Mouse (Mus musculus) intestine, embryonic 15.5 days (tissue): Measurements from ENCODE around the gene Chrm3. TPM values are rescaled to one million over a fixed set of nuclear protein-coding genes. Genes with fewer than 3 reads are reported as not detected.

Source experiments
- ATAC-seq: fragments of 200-750 bp; cut with Nextera tagmentation; 2 replicates; pipeline ENCODE4 v1.8.0; 2017; ENCODE audit warnings: moderate TSS enrichment, moderate library complexity
- H3K27ac ChIP-seq: fragments of 300-500 bp; sonication (generic); 2 replicates; pipeline ENCODE4 v1.5.1; 2015; ENCODE audit warnings: mild to moderate bottlenecking, inconsistent platforms
- H3K27me3 ChIP-seq: fragments of 300-500 bp; sonication (generic); replicated peaks from 2 replicates; pipeline ENCODE4 v1.6.1; 2015; ENCODE audit warnings: inconsistent platforms
- H3K36me3 ChIP-seq: fragments of 300-500 bp; sonication (generic); 2 replicates; pipeline ENCODE4 v1.6.1; 2015; ENCODE audit warnings: inconsistent platforms
- H3K4me1 ChIP-seq: fragments of 300-500 bp; sonication (generic); replicated peaks from 2 replicates; pipeline ENCODE4 v1.6.1; 2015; ENCODE audit warnings: inconsistent platforms
- H3K4me2 ChIP-seq: fragments of 300-500 bp; sonication (generic); replicated peaks from 2 replicates; pipeline ENCODE4 v1.6.1; 2015; ENCODE audit warnings: mild to moderate bottlenecking, inconsistent platforms
- H3K4me3 ChIP-seq: fragments of 300-500 bp; sonication (generic); replicated peaks from 2 replicates; pipeline ENCODE4 v1.5.1; 2015; ENCODE audit warnings: inconsistent platforms
- H3K9ac ChIP-seq: fragments of 300-500 bp; sonication (generic); 2 replicates; pipeline ENCODE4 v1.6.1; 2015; ENCODE audit warnings: inconsistent platforms
- H3K9me3 ChIP-seq: fragments of 300-500 bp; sonication (generic); 2 replicates; pipeline ENCODE4 v1.6.1; 2016; ENCODE audit warnings: inconsistent platforms
- WGBS: fragments of 180-500 bp; shearing (Covaris S2); methylation state at CpG from one replicate; pipeline ENCODE4 v1.1.7; 2015; 5-methylcytosine and 5-hydroxymethylcytosine counted together
- polyA plus RNA-seq: library from polyadenylated mRNA; unstranded; fragments of >200 nt; fragmentation: Nextera tagmentation; extraction: Ambion mirVana; gene quantifications from 2 replicates; pipeline ENCODE4 v1.2.1, GENCODE M21; 2015

Gene Chrm3
- polyA plus RNA-seq, 1 experiment from 2014 or later, result 1.4 TPM

GRCm38 (mm10) chr13:10220403-10220802 is 140.2 kb downstream of the Chrm3 start:
- H3K4me1 ChIP-seq, result no peaks in the 10 kb centered on the region
- no peaks in the 10 kb centered on the region for H3K36me3 ChIP-seq
- no peak for ATAC-seq
- 77% methylated on average over 4 of the region's 4 CpGs for WGBS
- no peaks in the 10 kb centered on the region for H3K9me3 ChIP-seq
- H3K4me2 ChIP-seq, result no peak overlapping the region
- H3K4me3 ChIP-seq, result no peak overlapping the region
- H3K27ac ChIP-seq, result no peak overlapping the region
- H3K9ac ChIP-seq, result no peak overlapping the region
- H3K27me3 ChIP-seq, result no peaks in the 10 kb centered on the region

DNA sequence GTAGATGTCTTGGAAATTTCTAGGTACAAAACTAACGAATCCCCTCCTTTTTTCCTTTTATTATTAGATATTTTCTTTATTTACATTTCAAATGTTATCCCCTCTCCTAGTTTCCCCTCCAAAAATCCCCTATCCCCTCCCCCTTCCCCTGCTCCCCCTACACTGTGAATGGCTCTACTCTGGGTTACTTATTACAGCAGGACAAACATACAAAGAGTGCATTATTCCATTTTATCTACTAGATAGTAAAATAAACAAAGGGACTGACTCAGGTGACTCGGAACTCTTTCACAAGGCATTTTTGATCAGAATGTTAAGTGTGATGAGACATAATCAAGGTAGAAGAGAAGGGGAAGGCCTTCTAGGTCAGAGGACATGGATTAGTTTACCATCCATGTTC is 148.5 kb downstream of the Chrm3 start:
- WGBS, result 60% methylated on average over 2 of the region's 2 CpGs
- Histone ChIP-seq H3K4me3 (no peak overlapping the region), H3K36me3 (no peaks in the 10 kb centered on the region), H3K4me2 (no peak overlapping the region), H3K27ac (no peak overlapping the region), H3K4me1 (no peaks in the 10 kb centered on the region), H3K27me3 (no peaks in the 10 kb centered on the region), H3K9me3 (no peaks in the 10 kb centered on the region), H3K9ac (no peak overlapping the region)
- peak; percentile 67; the same call in 1 of the 2 replicates for ATAC-seq

GRCm38 (mm10) chr13:10210522-10211244 is 150.0 kb downstream of the Chrm3 start:
- no peak overlapping the region for H3K27ac ChIP-seq
- no peaks in the 10 kb centered on the region for H3K4me1 ChIP-seq
- 36% methylated on average over 1 of the region's 1 CpGs for WGBS
- H3K27me3 ChIP-seq, result no peaks in the 10 kb centered on the region
- H3K9me3 ChIP-seq, result no peaks in the 10 kb centered on the region
- no peaks in the 10 kb centered on the region for H3K36me3 ChIP-seq
- no peak overlapping the region for H3K9ac ChIP-seq
- H3K4me2 ChIP-seq, result no peak overlapping the region
- H3K4me3 ChIP-seq, result no peak overlapping the region
- ATAC-seq, result no peak

GRCm38 (mm10) chr13:10199206-10199956 is 161.3 kb downstream of the Chrm3 start:
- WGBS, result 68% methylated on average over 6 of the region's 6 CpGs
- H3K27ac ChIP-seq, result no peak overlapping the region
- H3K4me2 ChIP-seq, result no peak overlapping the region
- no peaks in the 10 kb centered on the region for H3K9me3 ChIP-seq
- no peaks in the 10 kb centered on the region for H3K36me3 ChIP-seq
- H3K4me1 ChIP-seq, result no peaks in the 10 kb centered on the region
- H3K9ac ChIP-seq, result no peak overlapping the region
- H3K27me3 ChIP-seq, result no peaks in the 10 kb centered on the region
- no peak for ATAC-seq
- no peak overlapping the region for H3K4me3 ChIP-seq

DNA sequence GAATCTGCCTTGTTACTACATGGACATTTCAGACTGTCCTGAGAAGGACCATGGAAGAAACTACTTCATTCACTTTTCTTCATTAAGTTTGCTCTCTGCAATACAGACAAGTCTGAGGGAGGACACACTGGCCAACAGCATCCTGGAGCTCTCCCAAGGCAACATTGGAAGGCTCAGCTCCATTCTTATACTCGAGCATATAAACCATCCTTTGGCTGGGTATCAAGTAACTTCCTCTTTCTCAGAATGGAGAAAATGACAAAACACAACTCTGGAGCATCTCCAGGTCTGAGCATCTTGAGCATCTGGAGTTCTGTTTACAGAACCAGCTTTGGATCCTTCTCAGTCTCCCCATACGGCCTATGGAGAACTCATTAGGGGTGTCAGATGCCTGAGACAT is 170.8 kb downstream of the Chrm3 start:
- Histone ChIP-seq H3K4me3 (no peak overlapping the region), H3K4me2 (no peak overlapping the region), H3K4me1 (0 out of 2 replicates have a peak, but pooled peaks cover 2% of the 10 kb centered on the region), H3K9me3 (no peaks in the 10 kb centered on the region), H3K27ac (no peak overlapping the region), H3K36me3 (no peaks in the 10 kb centered on the region), H3K9ac (no peak overlapping the region), H3K27me3 (no peaks in the 10 kb centered on the region)
- no peak for ATAC-seq
- 36% methylated on average over 2 of the region's 2 CpGs for WGBS

- Histone ChIP-seq H3K4me3 (no peak overlapping the region), H3K36me3 (no peaks in the 10 kb centered on the region), H3K4me1 (0 out of 2 replicates have a peak, but pooled peaks cover 2% of the 10 kb centered on the region), H3K9ac (no peak overlapping the region), H3K9me3 (no peaks in the 10 kb centered on the region), H3K4me2 (no peak overlapping the region), H3K27me3 (no peaks in the 10 kb centered on the region), H3K27ac (no peak overlapping the region)
- whole genome bisulfite sequencing, result 48% methylated on average over 3 of the region's 3 CpGs
- no peak for ATAC-seq
Measured at GRCm38 (mm10) chr13:10187926-10188325, 172.7 kb downstream of the Chrm3 start.

GRCm38 (mm10) chr13:10183837-10184236 is 176.8 kb downstream of the Chrm3 start:
- Histone ChIP-seq H3K4me3 (no peak overlapping the region), H3K9me3 (no peaks in the 10 kb centered on the region), H3K4me1 (0 out of 2 replicates have a peak, but pooled peaks cover 2% of the 10 kb centered on the region), H3K4me2 (no peak overlapping the region), H3K27ac (no peak overlapping the region), H3K9ac (no peak overlapping the region), H3K27me3 (no peaks in the 10 kb centered on the region), H3K36me3 (no peaks in the 10 kb centered on the region)
- 83% methylated on average over 4 of the region's 4 CpGs for WGBS
- ATAC-seq, result no peak

GRCm38 (mm10) chr13:10182756-10183155 is 177.9 kb downstream of the Chrm3 start:
- no peaks in the 10 kb centered on the region for H3K27me3 ChIP-seq
- no peak overlapping the region for H3K9ac ChIP-seq
- no peaks in the 10 kb centered on the region for H3K9me3 ChIP-seq
- no peak overlapping the region for H3K4me3 ChIP-seq
- WGBS, result 78% methylated on average over 2 of the region's 2 CpGs
- H3K4me2 ChIP-seq, result no peak overlapping the region
- no peak for ATAC-seq
- H3K4me1 ChIP-seq, result 0 out of 2 replicates have a peak, but pooled peaks cover 2% of the 10 kb centered on the region
- no peak overlapping the region for H3K27ac ChIP-seq
- H3K36me3 ChIP-seq, result no peaks in the 10 kb centered on the region

DNA sequence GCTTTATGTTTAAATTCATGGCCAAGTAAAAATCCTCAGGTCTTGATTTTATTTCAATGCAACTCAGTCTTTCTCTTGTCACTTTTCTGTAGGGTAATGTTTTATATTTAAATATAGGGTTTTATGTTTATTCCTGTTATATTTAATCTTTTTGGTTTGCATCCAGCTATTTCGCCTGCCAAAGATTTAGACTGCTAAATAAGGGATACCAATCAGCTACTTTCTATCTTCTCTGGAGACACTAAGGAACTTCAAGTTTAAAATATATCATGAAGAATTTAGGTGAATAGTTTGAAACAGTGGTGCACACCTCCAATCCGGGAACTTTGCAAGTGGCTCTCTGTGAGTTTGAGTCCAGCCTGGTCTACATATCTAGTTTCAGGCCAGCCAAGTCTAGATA is 190.1 kb downstream of the Chrm3 start:
- Histone ChIP-seq H3K36me3 (no peaks in the 10 kb centered on the region), H3K27ac (no peak overlapping the region), H3K9me3 (no peaks in the 10 kb centered on the region), H3K27me3 (no peaks in the 10 kb centered on the region), H3K4me1 (no peaks in the 10 kb centered on the region), H3K4me3 (no peak overlapping the region), H3K9ac (no peak overlapping the region), H3K4me2 (no peak overlapping the region)
- ATAC-seq, result no peak
- whole genome bisulfite sequencing, result 85% methylated on average over 2 of the region's 2 CpGs

- Histone ChIP-seq H3K9me3 (no peaks in the 10 kb centered on the region), H3K27ac (no peak overlapping the region), H3K36me3 (no peaks in the 10 kb centered on the region), H3K4me1 (no peaks in the 10 kb centered on the region), H3K4me3 (no peak overlapping the region), H3K4me2 (no peak overlapping the region), H3K9ac (no peak overlapping the region), H3K27me3 (no peaks in the 10 kb centered on the region)
- no peak for ATAC-seq
Measured at GRCm38 (mm10) chr13:10163354-10163753, 197.3 kb downstream of the Chrm3 start.

- WGBS, result 80% methylated on average over 3 of the region's 3 CpGs
Measured at GRCm38 (mm10) chr13:10157496-10157895, 203.2 kb downstream of the Chrm3 start.

DNA sequence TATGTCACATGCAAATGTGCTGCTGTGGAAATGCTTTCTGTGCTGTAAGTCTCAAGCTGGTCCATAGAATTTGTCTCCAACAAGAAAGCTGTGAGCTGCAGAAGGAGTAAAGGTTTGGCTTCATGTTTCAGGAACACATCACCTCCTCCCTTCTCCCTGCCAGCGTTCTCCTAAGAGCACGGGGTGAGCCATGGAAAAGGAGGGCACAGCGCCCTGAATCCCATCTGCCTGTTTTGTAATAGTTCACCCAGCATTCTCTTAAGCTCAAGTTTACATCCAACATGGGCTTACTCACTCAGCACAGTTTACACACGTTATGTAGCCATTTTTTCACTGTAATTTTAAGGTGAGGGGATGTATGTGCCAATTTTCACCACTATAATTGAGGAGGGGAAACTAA is 220.1 kb downstream of the Chrm3 start:
- 78% methylated on average over 4 of the region's 4 CpGs for WGBS
- H3K36me3 ChIP-seq, result no peaks in the 10 kb centered on the region
- no peak for ATAC-seq
- H3K9me3 ChIP-seq, result no peaks in the 10 kb centered on the region
- H3K27ac ChIP-seq, result no peak overlapping the region
- H3K4me2 ChIP-seq, result no peak overlapping the region
- no peak overlapping the region for H3K4me3 ChIP-seq
- no peak overlapping the region for H3K9ac ChIP-seq
- H3K27me3 ChIP-seq, result no peaks in the 10 kb centered on the region
- no peaks in the 10 kb centered on the region for H3K4me1 ChIP-seq

More at GRCm38 (mm10) chr13:10157496-10157895, 203.2 kb downstream of the Chrm3 start:
- Histone ChIP-seq H3K4me3 (no peak overlapping the region), H3K4me2 (no peak overlapping the region), H3K4me1 (no peaks in the 10 kb centered on the region), H3K9me3 (no peaks in the 10 kb centered on the region), H3K27me3 (no peaks in the 10 kb centered on the region), H3K9ac (no peak overlapping the region), H3K36me3 (no peaks in the 10 kb centered on the region), H3K27ac (no peak overlapping the region)
- no peak for ATAC-seq

GRCm38 (mm10) chr13:10138878-10139277 is 221.8 kb downstream of the Chrm3 start:
- H3K4me3 ChIP-seq, result no peak overlapping the region
- no peaks in the 10 kb centered on the region for H3K4me1 ChIP-seq
- WGBS, result 81% methylated on average over 4 of the region's 4 CpGs
- no peaks in the 10 kb centered on the region for H3K9me3 ChIP-seq
- no peak overlapping the region for H3K9ac ChIP-seq
- no peak overlapping the region for H3K4me2 ChIP-seq
- H3K27ac ChIP-seq, result no peak overlapping the region
- no peak for ATAC-seq
- no peaks in the 10 kb centered on the region for H3K36me3 ChIP-seq
- H3K27me3 ChIP-seq, result no peaks in the 10 kb centered on the region
